Mouse (Mus musculus): Measurements from ENCODE around the gene Hspb11. TPM values are rescaled to one million over a fixed set of nuclear protein-coding genes. Genes with fewer than 3 reads are reported as not detected.

Gene Hspb11
- polyA plus RNA-seq, 1 experiment from 2014 or later = 6.4 TPM

DNA sequence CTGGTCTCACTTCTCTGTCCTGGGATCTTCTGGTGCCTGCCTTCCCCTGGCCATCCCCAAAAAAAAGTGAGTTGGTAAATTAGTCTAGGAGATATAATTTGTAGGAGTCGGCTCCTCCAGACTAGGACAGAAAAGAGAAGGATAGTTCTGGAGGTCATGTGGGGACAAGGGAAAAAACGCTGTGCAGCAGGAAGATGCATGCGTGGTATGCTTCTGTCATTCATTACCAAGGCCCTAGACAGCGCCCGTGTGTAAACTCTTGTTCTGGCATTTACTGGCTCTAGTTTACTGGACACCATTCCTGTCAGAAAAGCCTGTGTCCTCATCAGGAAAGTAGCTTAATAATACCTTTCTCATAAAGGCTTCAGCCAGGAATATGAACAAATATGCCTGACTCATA lies 21.1 kb downstream of the Hspb11 start:
- ATAC-seq (ENCODE audit: low read depth) = no peak
- Histone ChIP-seq H3K9me3 (replicated peaks; ENCODE audit: control insufficient read depth, low read length) (no peaks in the 10 kb centered on the region), H3K4me1 (ENCODE audit: control insufficient read depth, low read depth, low read length) (no peaks in the 10 kb centered on the region), H3K27me3 (ENCODE audit: control insufficient read depth, insufficient read depth, low read depth, low read length) (no peaks in the 10 kb centered on the region), H3K36me3 (ENCODE audit: control insufficient read depth, insufficient read depth) (no peaks in the 10 kb centered on the region), H3K4me2 (ENCODE audit: low read depth, low read length) (no peak overlapping the region), H3K27ac (ENCODE audit: low read length) (no peak overlapping the region), H3K4me3 (ENCODE audit: low read depth, low read length) (no peak overlapping the region), H3K9ac (ENCODE audit: low read depth, low read length) (no peak overlapping the region)
- 70% methylated on average over 5 of the region's 5 CpGs for WGBS (ENCODE audit: insufficient replicate concordance)

DNA sequence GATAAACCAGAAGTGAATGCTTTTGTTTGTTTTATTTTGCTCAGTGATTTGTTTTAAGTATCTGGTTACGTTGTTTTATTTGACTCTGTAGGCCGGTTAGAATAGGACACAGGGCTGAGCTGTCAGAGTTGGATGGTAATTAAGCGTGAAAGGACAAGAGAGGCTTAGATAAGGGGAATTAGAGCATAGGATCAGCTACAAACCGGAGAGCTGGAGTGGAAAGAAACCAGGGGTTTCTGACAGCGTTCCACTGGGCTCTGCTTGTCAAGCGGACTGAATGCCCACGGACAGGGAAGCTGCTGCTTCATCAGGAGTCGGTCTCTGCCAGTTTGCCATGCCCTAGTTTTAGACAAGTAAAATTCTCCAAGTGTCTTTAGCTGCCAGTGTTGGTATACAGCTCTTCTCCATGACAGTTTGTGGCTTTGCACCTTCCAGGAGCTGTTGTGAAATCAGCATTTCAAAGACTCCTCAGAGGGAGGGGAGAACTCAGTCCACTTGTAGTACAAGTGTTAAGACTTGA lies 24.9 kb downstream of the Hspb11 start:
- no peaks in the 10 kb centered on the region for H3K9me3 ChIP-seq (replicated peaks; ENCODE audit: control insufficient read depth, low read length)
- WGBS (ENCODE audit: insufficient replicate concordance) = 47% methylated on average over 8 of the region's 8 CpGs
- no peaks in the 10 kb centered on the region for H3K36me3 ChIP-seq (ENCODE audit: control insufficient read depth, insufficient read depth)
- ATAC-seq (ENCODE audit: low read depth) = no peak
- H3K27me3 ChIP-seq (ENCODE audit: control insufficient read depth, insufficient read depth, low read depth, low read length) = no peaks in the 10 kb centered on the region
- H3K4me1 ChIP-seq (ENCODE audit: control insufficient read depth, low read depth, low read length) = no peaks in the 10 kb centered on the region
- no peak overlapping the region for H3K9ac ChIP-seq (ENCODE audit: low read depth, low read length)
- H3K27ac ChIP-seq (ENCODE audit: low read length) = no peak overlapping the region
- no peak overlapping the region for H3K4me3 ChIP-seq (ENCODE audit: low read depth, low read length)
- no peak overlapping the region for H3K4me2 ChIP-seq (ENCODE audit: low read depth, low read length)

DNA sequence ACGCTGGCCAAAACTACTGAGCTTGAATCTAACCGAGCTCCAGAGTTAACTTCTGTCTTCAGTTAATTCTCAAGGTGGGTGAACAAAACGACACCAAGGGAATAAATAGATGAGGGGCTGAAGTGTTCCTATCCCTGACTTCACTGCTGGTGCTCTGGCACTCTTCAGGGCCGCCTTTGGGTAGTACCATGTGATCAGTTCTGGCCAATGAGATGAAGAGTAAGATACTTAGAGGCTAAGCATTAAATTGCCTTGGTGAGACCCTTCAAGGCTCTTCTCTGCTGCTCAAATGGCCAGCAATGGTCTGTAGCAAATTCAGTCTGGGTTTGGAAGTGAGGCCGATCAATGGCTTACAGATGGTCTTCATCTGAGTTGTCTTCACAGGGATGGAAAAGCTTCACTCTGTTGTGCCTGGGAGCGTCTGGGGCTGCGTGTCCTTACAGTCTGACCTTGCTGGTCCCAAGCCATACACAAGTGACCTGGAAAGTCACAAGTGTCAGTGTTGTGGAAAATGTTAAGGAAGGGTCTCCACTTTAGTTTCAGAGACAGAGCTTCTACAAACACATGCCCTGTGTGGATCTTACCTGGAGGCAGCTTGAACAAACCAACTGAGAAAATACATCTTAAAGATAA lies 27.6 kb downstream of the Hspb11 start:
- Histone ChIP-seq H3K4me1 (ENCODE audit: control insufficient read depth, low read depth, low read length) (no peaks in the 10 kb centered on the region), H3K9me3 (replicated peaks; ENCODE audit: control insufficient read depth, low read length) (no peaks in the 10 kb centered on the region), H3K27ac (ENCODE audit: low read length) (no peak overlapping the region), H3K36me3 (ENCODE audit: control insufficient read depth, insufficient read depth) (no peaks in the 10 kb centered on the region), H3K4me2 (ENCODE audit: low read depth, low read length) (no peak overlapping the region), H3K4me3 (ENCODE audit: low read depth, low read length) (no peak overlapping the region), H3K9ac (ENCODE audit: low read depth, low read length) (no peak overlapping the region), H3K27me3 (ENCODE audit: control insufficient read depth, insufficient read depth, low read depth, low read length) (no peaks in the 10 kb centered on the region)
- WGBS (ENCODE audit: insufficient replicate concordance) = 72% methylated on average over 7 of the region's 7 CpGs
- ATAC-seq (ENCODE audit: low read depth) = no peak

DNA sequence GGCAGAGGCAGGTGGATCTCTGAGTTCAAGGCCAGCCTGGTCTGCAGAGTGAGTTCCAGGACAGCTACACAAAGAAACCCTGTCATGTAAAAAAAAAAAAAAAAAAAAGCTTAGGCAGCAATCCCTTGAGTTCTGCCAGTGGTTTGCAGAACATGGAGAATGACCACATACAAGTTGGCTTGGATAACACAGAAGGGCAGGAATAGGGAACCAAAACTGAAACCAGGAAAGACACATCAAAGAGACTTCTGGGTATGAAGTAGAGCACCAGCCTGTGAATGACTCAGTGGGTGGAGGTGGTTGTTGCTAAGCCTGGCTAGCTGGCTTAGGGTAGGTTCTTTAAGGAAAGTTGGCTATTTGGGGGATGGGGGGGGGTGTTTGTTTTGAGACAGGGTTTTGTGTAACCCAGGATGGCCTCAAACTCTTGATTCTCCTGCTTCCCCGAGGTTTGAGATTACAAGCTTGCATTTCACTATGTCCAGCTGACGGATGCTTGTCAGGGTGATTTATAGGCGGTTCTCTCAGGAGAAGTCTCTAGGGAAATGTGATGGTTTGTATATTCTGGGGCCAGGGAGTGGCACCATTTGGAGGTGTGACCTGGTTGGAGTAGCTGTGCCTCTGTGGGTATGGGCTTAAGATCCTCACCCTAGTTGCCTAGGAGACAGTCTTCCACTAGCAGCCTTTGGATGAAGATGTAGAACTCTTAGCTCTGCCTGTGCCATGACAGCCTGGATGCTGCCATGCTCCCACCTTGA lies 32.2 kb downstream of the Hspb11 start:
- Histone ChIP-seq H3K9ac (ENCODE audit: low read depth, low read length) (no peak overlapping the region), H3K4me2 (ENCODE audit: low read depth, low read length) (no peak overlapping the region), H3K27me3 (ENCODE audit: control insufficient read depth, insufficient read depth, low read depth, low read length) (no peaks in the 10 kb centered on the region), H3K36me3 (ENCODE audit: control insufficient read depth, insufficient read depth) (no peaks in the 10 kb centered on the region), H3K9me3 (replicated peaks; ENCODE audit: control insufficient read depth, low read length) (no peaks in the 10 kb centered on the region), H3K4me3 (ENCODE audit: low read depth, low read length) (no peak overlapping the region), H3K4me1 (ENCODE audit: control insufficient read depth, low read depth, low read length) (no peaks in the 10 kb centered on the region), H3K27ac (ENCODE audit: low read length) (no peak overlapping the region)
- WGBS (ENCODE audit: insufficient replicate concordance) = 45% methylated on average over 3 of the region's 3 CpGs
- no peak for ATAC-seq (ENCODE audit: low read depth)

DNA sequence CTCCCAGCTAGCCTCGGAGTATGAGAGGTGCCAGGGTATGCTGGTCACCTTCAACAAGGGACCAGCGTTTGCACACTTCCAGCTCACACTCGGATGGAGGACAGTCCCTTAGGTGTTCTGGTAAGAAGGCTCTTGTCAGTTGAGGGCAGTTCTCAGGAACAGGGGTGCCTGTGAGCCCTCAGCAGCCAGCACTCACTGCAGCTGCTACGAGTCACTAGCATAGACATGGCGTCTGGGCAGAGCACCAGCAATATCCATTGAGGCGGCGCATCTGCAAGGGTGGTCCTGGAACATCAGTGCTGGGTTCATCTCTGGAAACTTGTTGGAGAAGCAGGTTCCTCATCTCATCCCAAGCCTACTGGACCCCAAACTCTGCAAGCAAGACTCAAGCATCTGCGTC lies 33.0 kb downstream of the Hspb11 start:
- no peaks in the 10 kb centered on the region for H3K9me3 ChIP-seq (replicated peaks; ENCODE audit: control insufficient read depth, low read length)
- no peaks in the 10 kb centered on the region for H3K4me1 ChIP-seq (ENCODE audit: control insufficient read depth, low read depth, low read length)
- H3K27me3 ChIP-seq (ENCODE audit: control insufficient read depth, insufficient read depth, low read depth, low read length) = no peaks in the 10 kb centered on the region
- H3K9ac ChIP-seq (ENCODE audit: low read depth, low read length) = no peak overlapping the region
- no peaks in the 10 kb centered on the region for H3K36me3 ChIP-seq (ENCODE audit: control insufficient read depth, insufficient read depth)
- no peak overlapping the region for H3K4me2 ChIP-seq (ENCODE audit: low read depth, low read length)
- no peak overlapping the region for H3K4me3 ChIP-seq (ENCODE audit: low read depth, low read length)
- ATAC-seq (ENCODE audit: low read depth) = no peak
- no peak overlapping the region for H3K27ac ChIP-seq (ENCODE audit: low read length)
- WGBS (ENCODE audit: insufficient replicate concordance) = 72% methylated on average over 8 of the region's 8 CpGs

DNA sequence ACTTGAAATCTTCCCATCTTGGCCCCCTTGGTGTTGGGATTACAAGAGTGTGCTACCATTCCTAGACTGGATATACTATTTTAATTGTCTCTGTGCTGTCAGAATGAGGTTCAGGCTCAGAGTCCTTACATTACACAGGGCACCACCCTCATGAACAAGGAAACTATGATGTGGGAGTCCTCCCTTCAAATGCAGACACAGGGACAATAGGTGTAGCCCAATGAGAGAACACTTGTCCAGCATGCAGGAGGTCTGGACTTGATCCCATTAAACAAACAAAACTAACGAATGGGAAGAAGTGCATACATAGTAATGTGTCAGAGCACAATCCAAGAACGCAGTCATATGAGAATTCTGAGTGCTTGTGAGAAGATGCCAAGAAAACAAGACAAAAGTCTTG lies 34.1 kb downstream of the Hspb11 start:
- Histone ChIP-seq H3K27me3 (ENCODE audit: control insufficient read depth, insufficient read depth, low read depth, low read length) (no peaks in the 10 kb centered on the region), H3K36me3 (ENCODE audit: control insufficient read depth, insufficient read depth) (no peaks in the 10 kb centered on the region), H3K9me3 (replicated peaks; ENCODE audit: control insufficient read depth, low read length) (no peaks in the 10 kb centered on the region), H3K9ac (ENCODE audit: low read depth, low read length) (no peak overlapping the region), H3K4me2 (ENCODE audit: low read depth, low read length) (no peak overlapping the region), H3K27ac (ENCODE audit: low read length) (no peak overlapping the region), H3K4me3 (ENCODE audit: low read depth, low read length) (no peak overlapping the region), H3K4me1 (ENCODE audit: control insufficient read depth, low read depth, low read length) (no peaks in the 10 kb centered on the region; the same call in 1 of the 2 replicates)
- ATAC-seq (ENCODE audit: low read depth) = no peak
- WGBS (ENCODE audit: insufficient replicate concordance) = 78% methylated on average over 2 of the region's 2 CpGs

DNA sequence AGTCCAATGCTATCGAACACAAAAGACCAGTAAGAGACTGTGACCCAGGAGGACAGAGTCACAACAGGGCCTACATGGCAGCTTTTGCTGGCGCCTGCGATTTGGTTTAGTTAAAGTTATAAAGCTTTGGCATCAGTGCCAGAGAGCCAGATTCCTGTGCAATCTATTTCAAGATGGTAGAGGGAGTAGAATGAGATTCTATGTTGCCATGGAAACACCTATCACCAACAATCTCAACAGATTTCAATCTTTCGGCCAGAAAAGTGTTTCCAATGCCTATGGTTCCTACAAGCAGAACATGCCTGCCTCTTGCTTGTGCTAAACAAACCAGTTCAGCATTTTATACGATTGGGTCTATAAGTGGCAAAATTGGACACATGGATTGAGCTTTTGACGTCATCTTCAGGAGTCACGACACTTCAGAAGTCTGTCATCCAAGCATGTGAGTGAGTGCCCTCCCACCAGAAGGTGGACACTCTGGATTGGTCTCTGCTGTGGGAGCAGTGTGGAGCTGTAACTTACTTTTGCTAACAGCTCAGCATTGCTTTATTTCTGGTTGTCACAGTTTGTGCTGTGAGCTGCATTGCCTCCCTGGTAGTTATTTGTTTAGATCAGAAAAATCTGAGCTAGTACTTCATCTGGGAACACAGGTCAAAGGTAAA lies 38.3 kb downstream of the Hspb11 start:
- H3K4me3 ChIP-seq (ENCODE audit: low read depth, low read length) = no peak overlapping the region
- H3K4me2 ChIP-seq (ENCODE audit: low read depth, low read length) = no peak overlapping the region
- no peak overlapping the region for H3K27ac ChIP-seq (ENCODE audit: low read length)
- no peaks in the 10 kb centered on the region; the same call in 1 of the 2 replicates for H3K4me1 ChIP-seq (ENCODE audit: control insufficient read depth, low read depth, low read length)
- H3K27me3 ChIP-seq (ENCODE audit: control insufficient read depth, insufficient read depth, low read depth, low read length) = no peaks in the 10 kb centered on the region
- H3K36me3 ChIP-seq (ENCODE audit: control insufficient read depth, insufficient read depth) = no peaks in the 10 kb centered on the region
- 71% methylated on average over 7 of the region's 7 CpGs for WGBS (ENCODE audit: insufficient replicate concordance)
- no peak for ATAC-seq (ENCODE audit: low read depth)
- H3K9ac ChIP-seq (ENCODE audit: low read depth, low read length) = no peak overlapping the region
- no peaks in the 10 kb centered on the region for H3K9me3 ChIP-seq (replicated peaks; ENCODE audit: control insufficient read depth, low read length)

DNA sequence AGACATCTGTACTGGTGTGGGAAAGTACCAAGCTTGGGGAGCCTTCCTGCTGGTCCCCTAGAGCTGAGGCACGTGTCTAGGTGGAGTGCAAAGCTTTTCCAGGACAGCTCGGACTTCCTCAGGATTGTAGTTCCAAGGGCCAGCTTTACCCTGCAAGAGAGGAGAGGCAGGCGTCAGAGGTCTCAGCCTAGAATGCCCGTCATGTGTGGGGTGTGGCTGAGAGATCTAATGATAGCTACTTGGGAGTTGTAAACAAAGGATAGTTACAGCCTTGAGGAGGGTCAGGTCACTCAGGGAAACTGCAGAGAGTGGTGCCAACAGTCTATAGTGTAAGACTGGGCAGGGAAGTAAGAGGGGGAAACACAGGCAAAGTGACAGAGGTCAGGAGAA lies 38.9 kb downstream of the Hspb11 start:
- H3K27ac ChIP-seq (ENCODE audit: low read length) = no peak overlapping the region
- H3K9me3 ChIP-seq (replicated peaks; ENCODE audit: control insufficient read depth, low read length) = no peaks in the 10 kb centered on the region
- no peak for ATAC-seq (ENCODE audit: low read depth)
- no peak overlapping the region for H3K4me2 ChIP-seq (ENCODE audit: low read depth, low read length)
- no peak overlapping the region for H3K9ac ChIP-seq (ENCODE audit: low read depth, low read length)
- no peak overlapping the region for H3K4me3 ChIP-seq (ENCODE audit: low read depth, low read length)
- no peaks in the 10 kb centered on the region for H3K27me3 ChIP-seq (ENCODE audit: control insufficient read depth, insufficient read depth, low read depth, low read length)
- no peaks in the 10 kb centered on the region for H3K36me3 ChIP-seq (ENCODE audit: control insufficient read depth, insufficient read depth)
- H3K4me1 ChIP-seq (ENCODE audit: control insufficient read depth, low read depth, low read length) = no peaks in the 10 kb centered on the region; the same call in 1 of the 2 replicates
- WGBS (ENCODE audit: insufficient replicate concordance) = 22% methylated on average over 4 of the region's 4 CpGs
